Mouse (Mus musculus): ENCODE measurements around the gene Fosl2.
A peak's percentile ranks its signal among the peaks of the same experiment; 100 is the strongest.

Gene Fosl2

DNA sequence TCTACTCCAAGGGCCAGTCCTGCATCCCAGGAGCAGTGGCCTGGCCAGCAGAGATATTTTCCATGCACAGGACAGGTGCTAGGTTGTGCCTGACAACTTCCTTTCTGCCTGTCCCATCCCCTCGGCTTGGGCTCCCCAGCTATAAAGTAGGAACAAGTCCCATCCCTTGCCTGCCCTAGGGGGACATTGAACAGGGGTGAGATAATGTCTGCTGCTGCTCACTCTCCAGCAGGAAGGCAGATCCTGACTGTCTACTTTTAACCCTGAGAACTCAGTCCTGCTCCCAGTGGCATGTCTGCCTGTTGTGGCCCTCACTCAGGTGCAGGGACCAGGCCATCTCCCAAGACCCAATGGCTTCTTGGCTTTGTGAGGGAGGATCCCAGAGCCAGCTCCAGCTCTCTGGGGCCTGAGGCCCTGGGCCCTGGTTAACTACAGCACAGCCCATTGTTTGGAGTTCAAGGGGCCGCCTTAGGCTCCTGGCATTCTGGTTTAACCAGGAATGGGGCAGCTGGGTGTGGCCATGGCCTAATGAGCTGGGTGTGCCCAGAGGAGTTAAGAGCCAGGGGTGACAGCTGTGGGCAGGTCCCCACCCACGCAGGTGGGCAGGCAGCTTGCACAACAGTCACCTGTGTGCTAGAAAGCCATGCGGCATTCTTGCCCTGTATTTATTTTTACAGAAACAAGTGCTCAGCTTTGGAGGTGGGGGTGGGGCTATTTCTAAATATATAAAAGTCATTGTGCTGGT lies 47.5 kb downstream of the Fosl2 start:
- DNase-seq (ENCODE audit: low spot score) = no peak

DNA sequence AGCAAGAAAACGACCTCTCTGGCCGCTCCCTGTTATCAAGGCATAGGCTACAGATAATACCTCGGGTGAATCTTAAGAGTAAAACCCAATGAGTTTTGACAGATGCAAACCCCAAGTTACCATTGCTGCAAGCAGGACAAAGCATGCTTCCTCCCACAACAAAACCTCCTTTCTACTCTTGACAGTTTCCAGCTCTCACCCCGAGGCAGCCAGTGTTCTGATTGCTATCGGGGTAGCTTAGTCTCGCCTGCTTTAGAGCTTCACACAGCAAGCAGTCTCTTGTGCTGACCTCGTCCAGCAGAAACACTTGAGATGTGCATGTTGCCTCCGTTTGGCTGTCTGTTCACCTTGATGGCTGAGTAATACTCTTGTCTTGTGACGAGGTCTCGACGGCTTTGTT lies 52.1 kb downstream of the Fosl2 start:
- DNase-seq (ENCODE audit: low spot score) = no peak

DNA sequence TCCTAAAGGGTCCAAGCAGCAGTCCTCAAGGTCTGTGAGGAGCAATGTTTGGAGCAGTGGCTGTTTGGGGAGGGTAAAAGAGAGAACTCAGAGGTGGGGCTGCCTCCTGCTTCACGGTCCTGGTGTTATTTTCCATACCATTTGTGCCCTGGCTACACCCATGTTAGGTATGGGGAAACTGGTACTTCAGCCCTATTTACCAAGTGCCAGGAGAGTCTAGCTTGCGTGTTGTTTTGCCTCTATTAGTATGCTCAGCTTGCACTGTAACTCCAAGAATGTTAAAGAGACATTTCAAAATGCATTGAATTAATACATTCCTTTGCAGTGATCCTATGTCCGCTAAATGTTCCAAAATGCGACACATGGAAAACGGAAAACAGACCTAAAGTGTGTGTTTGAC lies 55.7 kb downstream of the Fosl2 start:
- no peak for DNase-seq (ENCODE audit: low spot score)

DNA sequence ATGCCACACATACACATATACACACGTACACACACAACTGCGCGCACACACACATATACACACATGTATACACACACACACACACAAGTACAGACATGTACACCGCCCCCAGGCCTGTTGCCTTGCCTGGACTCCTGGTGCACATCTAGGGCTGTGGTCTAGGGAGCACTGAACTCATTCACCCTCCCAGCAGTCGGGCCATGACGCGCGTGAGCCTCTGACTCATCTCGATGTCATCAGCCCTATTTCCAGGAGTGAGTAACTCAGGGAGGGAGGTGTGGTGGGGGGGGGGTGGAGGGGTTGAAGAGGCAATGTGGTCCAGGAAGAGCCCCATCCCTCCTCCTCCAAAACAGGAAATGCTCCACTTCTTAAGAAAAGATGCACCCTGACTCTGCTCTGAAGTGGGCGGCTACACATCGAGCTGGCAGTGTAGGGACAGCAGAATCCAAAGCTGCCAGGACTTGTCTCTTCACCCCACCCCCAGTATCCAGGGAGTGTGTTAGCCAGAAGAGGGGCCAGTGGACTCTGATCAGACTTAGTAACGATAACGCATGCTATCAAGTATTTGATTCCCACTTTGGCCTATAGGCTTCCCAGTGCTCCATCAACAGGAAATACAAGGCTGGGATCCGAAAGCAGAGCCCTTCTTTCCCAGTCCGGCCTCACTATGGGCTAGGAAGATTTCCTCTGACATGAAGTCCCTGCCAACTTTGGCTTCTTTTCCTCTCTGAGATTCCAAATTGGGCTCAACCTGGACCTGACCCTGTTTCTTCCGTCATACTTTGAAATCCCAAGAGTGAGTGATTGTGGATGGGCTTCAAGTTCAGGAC lies 56.6 kb downstream of the Fosl2 start:
- DNase-seq (ENCODE audit: low spot score) = no peak

DNA sequence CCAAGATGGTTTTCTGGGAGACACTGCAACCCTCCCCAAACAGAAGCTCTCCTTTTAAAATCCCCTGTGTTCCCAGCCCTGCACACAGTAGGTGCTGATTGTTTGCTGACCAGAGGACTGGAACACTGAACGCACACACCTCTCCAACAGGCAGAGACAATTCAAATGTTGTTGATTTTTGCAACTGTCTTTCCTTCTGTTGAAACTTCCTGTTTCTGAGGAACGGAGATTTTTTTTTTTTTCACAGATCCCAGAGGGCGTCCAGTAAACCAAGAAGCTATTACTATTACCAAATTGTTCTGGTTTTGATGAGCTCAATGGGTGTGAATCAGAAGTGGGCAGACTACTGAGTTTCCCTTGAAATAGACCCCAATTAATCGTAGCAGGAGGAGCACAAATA lies 58.6 kb downstream of the Fosl2 start:
- DNase-seq (ENCODE audit: low spot score) = no peak

DNA sequence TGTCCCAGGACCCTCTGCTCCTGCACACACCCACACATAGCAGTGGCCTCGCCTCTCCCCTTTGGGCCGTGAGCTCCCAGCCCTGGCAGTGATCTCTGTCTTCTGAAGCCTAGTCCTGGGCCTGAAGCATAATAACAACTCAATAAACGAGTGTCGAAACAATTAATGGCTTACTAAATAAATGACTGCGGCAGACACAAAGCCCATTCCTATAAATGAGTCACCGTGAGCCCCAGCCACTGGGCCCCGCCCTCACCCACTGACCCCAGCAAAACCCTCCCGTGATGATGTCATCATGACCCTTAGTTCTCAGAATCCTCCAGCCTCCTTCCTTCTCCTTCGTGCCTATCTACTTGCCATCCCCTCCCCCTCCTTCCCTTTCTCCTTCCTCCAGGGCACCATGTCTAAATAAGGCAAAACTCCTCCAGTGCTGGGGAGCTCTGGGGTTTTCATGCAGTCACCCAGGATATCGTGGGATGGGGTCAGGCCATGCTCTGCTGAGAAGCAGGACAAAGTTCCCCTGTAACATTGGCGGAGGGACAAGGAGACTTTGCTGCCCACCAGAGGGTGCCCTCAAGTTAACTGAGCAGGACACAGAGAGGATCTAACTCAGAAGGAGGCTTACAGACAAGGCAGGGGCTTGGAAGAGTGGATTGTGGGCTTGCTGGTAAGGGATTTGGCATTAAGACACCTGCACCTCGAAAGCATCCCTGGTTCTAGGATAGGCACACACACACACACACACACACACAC lies 60.4 kb downstream of the Fosl2 start:
- DNase-seq (ENCODE audit: low spot score) = no peak

DNA sequence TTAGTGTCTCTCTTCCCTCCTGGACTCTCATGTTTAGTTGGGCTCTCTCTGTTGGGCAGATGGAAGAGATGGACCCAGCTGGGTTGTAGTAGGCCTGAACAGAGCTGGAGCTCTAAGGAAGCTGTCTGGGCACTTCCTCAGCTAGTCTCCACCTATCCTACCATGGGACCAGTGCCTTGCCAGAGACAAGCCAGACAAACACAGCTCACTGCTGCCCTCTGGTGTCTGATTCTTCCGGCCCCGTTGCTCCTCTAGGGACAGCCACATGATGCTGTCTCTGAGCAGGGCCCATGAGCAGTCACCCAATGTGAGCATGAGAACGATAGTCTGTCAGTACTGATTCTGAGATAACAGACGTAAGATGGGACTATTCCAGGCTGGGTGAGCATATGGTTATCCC lies 62.1 kb downstream of the Fosl2 start:
- peak; percentile 80 for DNase-seq (ENCODE audit: low spot score)

DNA sequence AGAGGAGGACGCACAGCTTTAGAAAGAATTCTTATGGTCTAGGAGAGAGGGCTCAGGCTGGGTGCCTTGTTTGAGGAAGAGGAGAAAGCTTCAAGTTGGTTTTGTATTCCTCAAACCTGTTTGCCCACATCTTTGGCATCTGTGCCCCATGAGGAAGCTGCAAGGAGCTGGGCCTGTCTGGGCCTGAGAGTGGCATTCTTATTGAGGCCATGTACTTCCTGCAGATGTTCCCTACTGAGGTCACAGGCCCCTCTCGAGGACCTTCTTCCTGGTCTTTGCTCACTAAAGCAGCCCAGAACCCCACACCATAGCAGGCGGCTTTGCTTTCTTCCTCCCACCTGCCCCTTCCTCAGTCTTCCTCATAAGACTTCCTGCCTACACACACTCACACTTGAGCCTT lies 63.5 kb downstream of the Fosl2 start:
- no peak for DNase-seq (ENCODE audit: low spot score)

DNA sequence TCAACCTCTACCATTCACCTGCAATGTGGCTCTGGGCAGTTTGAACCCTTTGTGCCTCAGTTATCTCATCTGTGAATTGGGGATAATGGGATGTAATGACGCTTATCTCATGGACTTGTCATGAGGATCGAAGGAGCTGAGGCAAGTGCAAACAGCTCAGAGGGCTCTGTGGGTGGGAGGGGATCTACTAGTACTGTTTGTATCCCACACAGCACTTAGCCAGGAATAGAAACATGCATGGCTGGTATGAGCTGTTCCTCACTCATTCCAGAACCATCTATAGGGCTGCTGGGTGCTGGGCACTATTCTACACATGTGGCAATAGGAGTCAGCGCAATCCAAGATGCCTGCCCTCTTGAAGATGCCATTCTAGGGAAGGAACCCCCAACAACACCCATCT lies 64.0 kb downstream of the Fosl2 start:
- DNase-seq (ENCODE audit: low spot score) = no peak

DNA sequence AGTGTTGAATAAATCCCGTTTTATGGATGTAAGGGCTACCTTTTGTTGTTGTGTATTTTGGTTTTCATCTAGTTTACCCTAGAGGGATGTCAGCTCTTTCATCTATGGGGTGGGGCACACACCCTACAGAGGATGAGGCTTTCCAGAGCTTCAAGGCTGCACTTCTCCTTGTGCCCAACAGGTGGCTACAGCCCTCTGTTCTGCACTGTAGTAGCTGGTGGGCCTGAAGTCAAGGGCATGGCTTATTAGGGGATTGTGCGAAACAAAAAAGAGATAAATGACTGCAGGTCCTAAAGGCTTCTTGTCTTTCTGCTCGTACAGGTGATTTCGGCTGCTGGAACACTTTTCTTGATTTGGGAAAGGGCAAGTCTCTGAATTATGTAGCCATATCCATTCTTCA lies 69.1 kb downstream of the Fosl2 start:
- no peak for DNase-seq (ENCODE audit: low spot score)

DNA sequence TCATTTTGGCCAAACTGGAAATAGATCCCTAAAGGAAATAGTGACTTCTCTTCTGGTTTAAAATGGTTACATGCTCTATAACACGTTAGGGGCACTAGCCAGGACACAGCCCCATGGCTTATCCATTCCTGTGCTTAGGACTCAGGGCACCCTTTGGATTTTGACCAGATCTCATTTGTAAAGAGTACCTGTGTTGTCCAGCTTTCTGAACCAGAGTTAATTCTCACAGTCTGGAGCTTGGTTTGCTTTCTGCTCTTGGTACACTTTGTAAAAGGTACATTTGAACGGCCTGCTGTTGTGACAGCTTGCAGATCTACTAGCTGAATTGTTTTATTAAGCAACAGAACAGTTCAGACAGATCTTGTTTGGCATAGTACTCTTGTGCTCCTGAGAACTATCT lies 71.1 kb downstream of the Fosl2 start:
- DNase-seq (ENCODE audit: low spot score) = no peak

All from ovary, adult 18-20 months (tissue).